In the genomic region with DNA sequence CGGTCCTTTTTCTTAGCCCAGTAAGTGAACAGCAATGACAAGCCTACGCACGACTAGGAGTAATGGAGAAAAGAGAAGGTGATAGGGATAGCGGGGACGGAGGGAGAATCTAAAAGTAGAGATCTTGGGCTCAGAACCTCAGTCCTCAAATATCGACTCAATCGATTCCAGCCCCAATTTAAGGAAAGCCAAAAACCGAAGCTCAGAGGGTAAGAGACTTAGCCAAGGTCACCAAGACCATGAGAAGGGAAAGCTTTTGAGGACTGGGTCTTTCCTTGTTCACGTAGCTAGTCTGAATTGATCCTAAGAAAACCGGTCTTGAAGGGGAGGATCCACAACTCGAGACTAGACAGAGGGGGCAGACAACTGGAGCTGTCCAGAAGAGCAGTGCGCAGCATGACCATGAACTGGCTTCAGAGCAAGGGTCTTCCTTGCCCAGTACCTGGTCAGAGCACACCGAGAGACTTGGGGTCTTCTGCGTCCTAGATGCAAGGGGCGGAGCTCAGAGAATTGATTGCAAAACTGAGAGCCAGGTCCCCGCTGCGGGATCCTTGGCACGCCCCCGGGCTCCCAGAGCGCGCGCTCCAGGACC, we compare ENCODE assay signal across 8 mouse cellular contexts. TPM values are rescaled to one million over a fixed set of nuclear protein-coding genes. Genes with fewer than 3 reads are reported as not detected.
DNase-seq lines count a peak whose midpoint lies in the region; ATAC-seq and TF ChIP-seq lines count a peak whose summit lies in the region.

No protein-coding gene starts in this region.

- under 1% methylated on average over 22 of the region's 22 CpGs for WGBS in embryonic facial prominence, embryonic 11.5 days
- WGBS in intestine, embryonic 14.5 days: 2% methylated on average over 22 of the region's 22 CpGs
- under 1% methylated on average over 22 of the region's 22 CpGs for WGBS in neural tube, embryonic 13.5 days

- peaks cover 16% of the 10 kb centered on the region for H3K27me3 ChIP-seq in embryonic facial prominence, embryonic 11.5 days (ENCODE audit: control insufficient read depth, insufficient read depth, low read length)
- H3K27me3 ChIP-seq in intestine, embryonic 14.5 days (replicated peaks; ENCODE audit: control insufficient read depth, insufficient read depth, low read length): peaks cover 59% of the 10 kb centered on the region
- H3K27me3 ChIP-seq in neural tube, embryonic 13.5 days: peaks cover 38% of the 10 kb centered on the region

- H3K9ac ChIP-seq in embryonic facial prominence, embryonic 11.5 days (replicated peaks; ENCODE audit: low read length): peak overlapping the region; percentile 63
- peak overlapping the region; percentile 50; the same call in 1 of the 2 replicates for H3K9ac ChIP-seq in intestine, embryonic 14.5 days (ENCODE audit: low read length)
- peak overlapping the region; percentile 93 for H3K9ac ChIP-seq in neural tube, embryonic 13.5 days

- no peak for TF ChIP-seq CTCF in layer of hippocampus, adult 2 months (conservative IDR thresholded peaks at IDR 0.05)

- peak overlapping the region; percentile 98 for H3K4me2 ChIP-seq in embryonic facial prominence, embryonic 11.5 days (ENCODE audit: low read depth, low read length)
- H3K4me2 ChIP-seq in intestine, embryonic 14.5 days (ENCODE audit: low read length): peak overlapping the region; percentile 97
- peak overlapping the region; percentile 93 for H3K4me2 ChIP-seq in neural tube, embryonic 13.5 days

- peak overlapping the region; percentile 75; the same call in 1 of the 2 replicates for H3K27ac ChIP-seq in layer of hippocampus, adult 2 months
- no peak overlapping the region for H3K27ac ChIP-seq in embryonic facial prominence, embryonic 11.5 days (replicated peaks; ENCODE audit: low read depth, low read length)
- no peak overlapping the region for H3K27ac ChIP-seq in intestine, embryonic 14.5 days (ENCODE audit: low read depth)
- peak overlapping the region; percentile 84 for H3K27ac ChIP-seq in neural tube, embryonic 13.5 days (replicated peaks)

- DNase-seq in layer of hippocampus, adult 2 months (ENCODE audit: low spot score in 2 of 2): no peak
- DNase-seq in layer of hippocampus, adult 9-11 months: no peak
- peak; percentile 40 for DNase-seq in embryonic facial prominence, embryonic 11.5 days (ENCODE audit: low spot score)
- DNase-seq in intestine, embryonic 14.5 days (ENCODE audit: low spot score): peak; percentile 69
- DNase-seq in layer of hippocampus, postnatal 25 days (ENCODE audit: extremely low spot score in 1 of 2, low spot score in 1 of 2): no peak
- DNase-seq in cerebellum, adult 18-20 months: no peak

- no peaks in the 10 kb centered on the region for H3K9me3 ChIP-seq in embryonic facial prominence, embryonic 11.5 days (replicated peaks; ENCODE audit: control insufficient read depth, low read length)
- H3K9me3 ChIP-seq in intestine, embryonic 14.5 days (ENCODE audit: control insufficient read depth, low read length): no peaks in the 10 kb centered on the region
- H3K9me3 ChIP-seq in neural tube, embryonic 13.5 days: no peaks in the 10 kb centered on the region

- no peaks in the 10 kb centered on the region for H3K36me3 ChIP-seq in embryonic facial prominence, embryonic 11.5 days (replicated peaks; ENCODE audit: control insufficient read depth, insufficient read depth, low read depth, low read length)
- H3K36me3 ChIP-seq in intestine, embryonic 14.5 days (ENCODE audit: control insufficient read depth, insufficient read depth, low read length): no peaks in the 10 kb centered on the region
- H3K36me3 ChIP-seq in neural tube, embryonic 13.5 days: no peaks in the 10 kb centered on the region

- H3K4me1 ChIP-seq in embryonic facial prominence, embryonic 11.5 days (ENCODE audit: control insufficient read depth, insufficient read depth, low read length): no peaks in the 10 kb centered on the region; the same call in 1 of the 2 replicates
- H3K4me1 ChIP-seq in intestine, embryonic 14.5 days (replicated peaks; ENCODE audit: control insufficient read depth, insufficient read depth, low read length): no peaks in the 10 kb centered on the region; the same call in 1 of the 2 replicates
- H3K4me1 ChIP-seq in neural tube, embryonic 13.5 days (replicated peaks): peaks cover 34% of the 10 kb centered on the region

- peak overlapping the region; percentile 72 for H3K4me3 ChIP-seq in layer of hippocampus, adult 2 months
- peak overlapping the region; percentile 77 for H3K4me3 ChIP-seq in embryonic facial prominence, embryonic 11.5 days (ENCODE audit: low read depth, low read length)
- peak overlapping the region; percentile 58 for H3K4me3 ChIP-seq in intestine, embryonic 14.5 days (ENCODE audit: low read depth, low read length)
- peak overlapping the region; percentile 83 for H3K4me3 ChIP-seq in neural tube, embryonic 13.5 days

- ATAC-seq in embryonic facial prominence, embryonic 11.5 days (replicated peaks; ENCODE audit: insufficient number of reproducible peaks, low FRiP score, low TSS enrichment, low read depth): 0 out of 2 replicates have a peak, but pooled peaks have one; percentile 8
- ATAC-seq in intestine, embryonic 14.5 days (replicated peaks; ENCODE audit: low FRiP score, low TSS enrichment, low read depth): peak; percentile 24; the same call in 1 of the 2 replicates
- ATAC-seq in neural tube, embryonic 13.5 days (ENCODE audit: low read depth): peak; percentile 37
- no peak for ATAC-seq in CD4-positive, CD25-positive, alpha-beta regulatory T cell, adult 4 months

RNA-seq across cellular contexts. Expression of gene Astn2, which starts 1.2 kb away (rescaled TPM):
- total RNA-seq in layer of hippocampus, adult 2 months (2021): 10 to 100 TPM; 22.8 to 23.1 TPM
- polyA plus RNA-seq in embryonic facial prominence, embryonic 11.5 days (2014; fragmentation: Nextera tagmentation; extraction: Ambion mirVana): 0.61 and 0.74 TPM in 2 replicates
- 0.67 and 0.96 TPM in 2 replicates for polyA plus RNA-seq in intestine, embryonic 14.5 days (2014; fragmentation: Nextera tagmentation; extraction: Ambion mirVana)
- 2.7 and 2.8 TPM in 2 replicates for polyA plus RNA-seq in neural tube, embryonic 13.5 days (2015; fragmentation: Nextera tagmentation; extraction: Ambion mirVana)
- polyA plus RNA-seq in CD4-positive, CD25-positive, alpha-beta regulatory T cell, adult 4 months (2017; shearing (Covaris generic)): not detected
- total RNA-seq in layer of hippocampus, postnatal 25 days (2021): 10 to 100 TPM; 23.1 to 26.2 TPM

Comparison
In these comparisons a context has a peak if more than half of its experiments do, and no peak if none do; other contexts are left out.
1. DNase-seq: peak in embryonic facial prominence, embryonic 11.5 days (single experiment) and intestine, embryonic 14.5 days (single experiment); none in layer of hippocampus, adult 2 months (0 of 2), layer of hippocampus, adult 9-11 months (single experiment), layer of hippocampus, postnatal 25 days (0 of 2) and cerebellum, adult 18-20 months (0 of 2).
2. H3K27ac ChIP-seq: peak in layer of hippocampus, adult 2 months (single experiment) and neural tube, embryonic 13.5 days (single experiment); none in embryonic facial prominence, embryonic 11.5 days (single experiment) and intestine, embryonic 14.5 days (single experiment).
3. Peak in every context shown above with its lines, with median percentiles within 50 percentile points of each other: H3K4me3 ChIP-seq, H3K4me2 ChIP-seq and H3K9ac ChIP-seq.